Mouse (Mus musculus): ENCODE data around the gene Fam24a. TPM values are rescaled to one million over a fixed set of nuclear protein-coding genes. Genes with fewer than 3 reads are reported as not detected.
A peak's percentile ranks its signal among the peaks of the same experiment; 100 is the strongest.

The Fam24a gene
- total and polyA plus RNA-seq, 2 experiments from 2014 or later, result not detected

DNA sequence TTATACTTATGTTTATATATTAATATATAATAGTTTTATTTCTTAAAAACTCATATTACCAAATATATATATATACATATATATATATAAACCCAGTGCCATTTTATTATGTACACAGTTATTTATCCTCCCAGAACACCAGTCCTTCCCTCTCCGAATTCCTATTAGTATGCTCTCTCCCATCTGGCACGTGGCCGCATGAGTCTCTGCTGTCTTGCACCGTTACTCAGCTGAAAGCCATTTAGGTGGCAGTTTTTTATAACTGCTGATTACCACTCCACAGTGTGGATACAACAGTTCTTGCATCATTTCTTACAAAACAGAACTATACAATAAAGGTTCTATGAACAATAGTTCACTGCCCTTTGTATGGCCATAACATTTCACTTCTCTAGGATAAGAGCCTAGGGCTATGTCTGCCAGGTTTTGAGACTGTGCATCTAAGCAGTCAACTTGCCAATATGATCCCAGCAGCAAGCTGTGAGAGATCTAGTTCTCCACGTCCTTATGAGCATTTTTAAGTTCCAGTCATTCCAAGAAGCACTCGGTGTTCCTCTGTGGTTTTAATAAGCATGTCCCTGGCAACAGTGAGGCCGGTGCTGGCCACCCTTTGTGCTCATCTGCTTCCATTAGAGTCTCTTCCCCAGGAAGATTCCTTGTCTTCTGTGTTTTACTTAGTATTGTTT, 12.3 kb downstream of the Fam24a start:
- Histone ChIP-seq H3K9me3 (replicated peaks; ENCODE audit: control insufficient read depth, low read length) (no peaks in the 10 kb centered on the region), H3K9ac (replicated peaks; ENCODE audit: low read depth, low read length) (no peak overlapping the region), H3K27me3 (ENCODE audit: control insufficient read depth, insufficient read depth, low read length) (no peaks in the 10 kb centered on the region), H3K27ac (ENCODE audit: low read depth) (no peak overlapping the region), H3K4me3 (ENCODE audit: low read depth, low read length) (no peak overlapping the region), H3K4me1 (ENCODE audit: control insufficient read depth, insufficient read depth) (no peaks in the 10 kb centered on the region), H3K36me3 (replicated peaks; ENCODE audit: control insufficient read depth, insufficient read depth, low read length) (peaks cover 66% of the 10 kb centered on the region), H3K4me2 (ENCODE audit: low read depth, low read length) (no peak overlapping the region)
- no peak for DNase-seq (ENCODE audit: low spot score)
- ATAC-seq (ENCODE audit: insufficient read depth, low read depth), result no peak
- no peak for TF ChIP-seq EP300 (IDR thresholded peaks at IDR 0.05; ENCODE audit: low read depth)
- TF ChIP-seq CTCF (IDR thresholded peaks at IDR 0.05; ENCODE audit: low read depth), result no peak
- WGBS, result 83% methylated on average over 7 of the region's 7 CpGs

- Histone ChIP-seq H3K4me3 (ENCODE audit: low read depth, low read length) (no peak overlapping the region), H3K4me2 (ENCODE audit: low read depth, low read length) (no peak overlapping the region), H3K4me1 (ENCODE audit: control insufficient read depth, insufficient read depth) (0 out of 2 replicates have a peak, but pooled peaks cover under 1% of the 10 kb centered on the region), H3K9ac (replicated peaks; ENCODE audit: low read depth, low read length) (no peak overlapping the region), H3K27me3 (ENCODE audit: control insufficient read depth, insufficient read depth, low read length) (no peaks in the 10 kb centered on the region), H3K36me3 (replicated peaks; ENCODE audit: control insufficient read depth, insufficient read depth, low read length) (peaks cover 68% of the 10 kb centered on the region), H3K27ac (ENCODE audit: low read depth) (no peak overlapping the region), H3K9me3 (replicated peaks; ENCODE audit: control insufficient read depth, low read length) (no peaks in the 10 kb centered on the region)
- no peak for TF ChIP-seq CTCF (IDR thresholded peaks at IDR 0.05; ENCODE audit: low read depth)
- TF ChIP-seq EP300 (IDR thresholded peaks at IDR 0.05; ENCODE audit: low read depth), result no peak
- WGBS, result 97% methylated on average over 13 of the region's 13 CpGs
- ATAC-seq (ENCODE audit: insufficient read depth, low read depth) (no peak), DNase-seq (ENCODE audit: low spot score) (no peak)
Measured at GRCm38 (mm10) chr7:131356105-131356504, 22.4 kb downstream of the Fam24a start.

- no peaks in the 10 kb centered on the region for H3K9me3 ChIP-seq (replicated peaks; ENCODE audit: control insufficient read depth, low read length)
- DNase-seq (ENCODE audit: low spot score) (no peak), ATAC-seq (ENCODE audit: insufficient read depth, low read depth) (peak; percentile 66)
- no peak for TF ChIP-seq EP300 (IDR thresholded peaks at IDR 0.05; ENCODE audit: low read depth)
- no peak for TF ChIP-seq CTCF (IDR thresholded peaks at IDR 0.05; ENCODE audit: low read depth)
- H3K27me3 ChIP-seq (ENCODE audit: control insufficient read depth, insufficient read depth, low read length), result no peaks in the 10 kb centered on the region
- under 1% methylated on average over 35 of the region's 35 CpGs for WGBS
- H3K36me3 ChIP-seq (replicated peaks; ENCODE audit: control insufficient read depth, insufficient read depth, low read length), result peaks cover 20% of the 10 kb centered on the region
- H3K27ac ChIP-seq (ENCODE audit: low read depth), result peak overlapping the region; percentile 92
- H3K9ac ChIP-seq (replicated peaks; ENCODE audit: low read depth, low read length), result peak overlapping the region; percentile 83
- H3K4me1 ChIP-seq (ENCODE audit: control insufficient read depth, insufficient read depth), result peaks cover 9% of the 10 kb centered on the region; the same call in 1 of the 2 replicates
- peak overlapping the region; percentile 73 for H3K4me2 ChIP-seq (ENCODE audit: low read depth, low read length)
- peak overlapping the region; percentile 79 for H3K4me3 ChIP-seq (ENCODE audit: low read depth, low read length)
Measured at GRCm38 (mm10) chr7:131362269-131362614, 28.6 kb downstream of the Fam24a start.

DNA sequence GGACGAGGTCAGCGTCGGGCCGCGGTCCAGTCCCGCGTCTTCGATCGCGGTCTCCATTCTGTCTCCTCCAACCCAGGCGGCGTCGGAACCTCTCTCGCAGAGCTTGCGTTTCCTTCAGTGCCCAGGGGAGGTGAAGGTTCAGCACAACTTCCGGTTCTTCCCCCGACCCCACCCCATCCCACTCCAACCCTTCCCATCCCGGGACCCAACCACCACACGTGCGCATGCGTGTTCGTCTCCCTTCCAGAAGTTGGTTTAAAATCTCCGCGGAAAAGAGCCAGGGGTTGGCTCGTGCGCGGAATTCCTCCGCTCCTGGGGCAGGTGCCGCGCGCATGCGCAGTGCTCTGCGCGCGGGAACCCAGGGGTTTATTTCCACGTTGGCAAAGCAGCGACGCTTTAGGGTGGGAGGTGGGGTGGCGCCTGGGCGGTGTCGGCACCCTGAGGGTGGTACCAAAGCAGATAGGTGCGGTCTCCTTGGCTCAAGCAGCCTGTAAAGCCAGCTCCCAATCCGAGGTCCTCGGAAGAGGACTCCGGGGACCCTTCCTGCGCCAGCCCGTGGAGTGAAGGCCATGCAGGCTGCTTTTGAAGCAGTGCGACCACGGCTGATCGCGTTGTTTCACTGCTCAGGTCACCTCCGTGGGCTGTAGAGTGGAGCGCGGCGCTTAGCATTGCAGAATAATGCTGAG, 29.1 kb downstream of the Fam24a start, which contains the start of gene 2310057M21Rik:
2310057M21Rik (minus strand) TSS at position 145 of the 686 bp plus-strand sequence.
- H3K27me3 ChIP-seq (ENCODE audit: control insufficient read depth, insufficient read depth, low read length), result no peaks in the 10 kb centered on the region
- ATAC-seq (ENCODE audit: insufficient read depth, low read depth) (peak; percentile 97), DNase-seq (ENCODE audit: low spot score) (peak; percentile 99)
- TF ChIP-seq CTCF (IDR thresholded peaks at IDR 0.05; ENCODE audit: low read depth), result no peak
- peak; percentile 49; the same call in 1 of the 2 replicates for TF ChIP-seq EP300 (IDR thresholded peaks at IDR 0.05; ENCODE audit: low read depth)
- H3K9ac ChIP-seq (replicated peaks; ENCODE audit: low read depth, low read length), result peak within 1 kb of the TSS; percentile 83
- peak within 1 kb of the TSS; percentile 73 for H3K4me2 ChIP-seq (ENCODE audit: low read depth, low read length)
- peaks cover 15% of the 10 kb centered on the region for H3K36me3 ChIP-seq (replicated peaks; ENCODE audit: control insufficient read depth, insufficient read depth, low read length)
- H3K4me3 ChIP-seq (ENCODE audit: low read depth, low read length), result peak within 1 kb of the TSS; percentile 79
- WGBS, result 0% methylated on average over 55 of the region's 55 CpGs
- H3K9me3 ChIP-seq (replicated peaks; ENCODE audit: control insufficient read depth, low read length), result no peaks in the 10 kb centered on the region
- H3K27ac ChIP-seq (ENCODE audit: low read depth), result peak within 1 kb of the TSS; percentile 92
- H3K4me1 ChIP-seq (ENCODE audit: control insufficient read depth, insufficient read depth), result peaks cover 9% of the 10 kb centered on the region; the same call in 1 of the 2 replicates

- Histone ChIP-seq H3K4me3 (ENCODE audit: low read depth, low read length) (no peak overlapping the region), H3K4me2 (ENCODE audit: low read depth, low read length) (no peak overlapping the region), H3K36me3 (replicated peaks; ENCODE audit: control insufficient read depth, insufficient read depth, low read length) (peaks cover 1% of the 10 kb centered on the region), H3K9ac (replicated peaks; ENCODE audit: low read depth, low read length) (no peak overlapping the region), H3K27ac (ENCODE audit: low read depth) (no peak overlapping the region), H3K27me3 (ENCODE audit: control insufficient read depth, insufficient read depth, low read length) (no peaks in the 10 kb centered on the region), H3K9me3 (replicated peaks; ENCODE audit: control insufficient read depth, low read length) (no peaks in the 10 kb centered on the region), H3K4me1 (ENCODE audit: control insufficient read depth, insufficient read depth) (peaks cover 9% of the 10 kb centered on the region; the same call in 1 of the 2 replicates)
- ATAC-seq (ENCODE audit: insufficient read depth, low read depth), result no peak
- WGBS, result 85% methylated on average over 8 of the region's 8 CpGs
- no peak for TF ChIP-seq EP300 (IDR thresholded peaks at IDR 0.05; ENCODE audit: low read depth)
- no peak for DNase-seq (ENCODE audit: low spot score)
Measured at GRCm38 (mm10) chr7:131364131-131364530, 30.5 kb downstream of the Fam24a start.

All from heart, postnatal 0 days (tissue).